Mouse (Mus musculus): ENCODE measurements around the gene Angel1.

DNA sequence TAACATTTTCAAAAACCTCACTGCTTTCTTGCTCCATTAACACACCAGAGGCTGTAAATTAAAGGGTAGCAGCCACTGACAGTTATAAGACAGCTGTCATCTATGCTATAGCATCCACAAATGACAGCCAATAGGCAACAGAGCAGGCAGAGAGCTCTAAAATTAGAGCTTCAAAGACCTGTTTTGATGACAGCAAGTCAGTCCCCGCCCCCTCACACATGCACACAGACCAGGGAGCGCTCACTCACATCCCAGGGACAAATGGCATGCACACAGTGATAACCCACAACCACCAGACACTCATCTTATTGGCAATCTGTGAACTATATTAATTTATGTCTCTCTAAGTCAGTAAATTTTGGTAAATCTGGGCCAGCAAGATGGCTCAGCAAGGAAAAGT lies 2.0 kb downstream of the Angel1 start:
- TF ChIP-seq CTCF (IDR thresholded peaks at IDR 0.05; ENCODE audit: borderline replicate concordance, insufficient read depth, low read depth, low read length) (no peak), POLR2A (IDR thresholded peaks at IDR 0.05; ENCODE audit: borderline replicate concordance, insufficient read depth, low read length) (no peak)
